Mouse (Mus musculus): Measurements from ENCODE around the gene Sox6.

DNA sequence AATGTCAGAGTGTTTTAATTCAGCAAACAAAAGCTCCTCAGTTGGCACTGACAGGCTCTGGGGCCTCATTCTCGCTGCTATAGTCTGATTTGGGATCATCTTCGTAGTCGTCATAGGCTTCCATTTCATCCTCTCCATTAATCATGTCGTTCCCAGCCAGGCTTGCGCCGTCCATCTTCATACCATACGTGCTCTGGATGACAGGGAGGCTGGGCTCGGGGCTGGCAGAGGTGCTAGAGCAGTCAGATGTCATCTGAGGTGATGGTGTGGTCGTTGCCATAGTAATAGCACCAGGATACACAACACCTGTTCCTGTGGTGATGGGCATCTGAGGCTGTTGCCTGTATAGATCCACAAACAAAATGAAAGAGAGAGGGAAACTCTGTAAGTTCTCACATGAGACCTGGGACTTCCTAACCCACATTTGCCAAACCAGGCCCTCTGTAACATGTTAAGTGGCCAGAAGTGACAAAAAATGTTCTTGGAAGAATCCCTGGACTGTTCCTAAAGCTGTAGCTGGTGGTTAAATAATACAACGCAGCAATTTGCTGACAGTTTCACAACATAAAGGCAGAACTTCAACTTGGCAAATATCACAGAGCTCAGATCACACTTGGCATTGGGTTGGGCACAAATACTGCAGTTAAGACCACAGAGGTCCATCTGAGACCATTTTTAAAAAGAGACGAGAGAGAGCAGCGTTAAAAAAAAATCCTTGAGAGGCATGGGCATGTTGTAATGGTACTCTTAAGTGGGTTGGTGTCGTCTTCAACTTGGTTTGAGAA is 561.5 kb downstream of the Sox6 start:
- TF ChIP-seq POLR2AphosphoS2 (IDR thresholded peaks at IDR 0.05; ENCODE audit: low read depth, low read length) (no peak), CTCF (conservative IDR thresholded peaks at IDR 0.05 in 1 of 2, IDR thresholded peaks at IDR 0.05 in 1 of 2; ENCODE audit: low read depth in 2 of 2, low read length in 2 of 2) (no peak), POLR2A (IDR thresholded peaks at IDR 0.05; ENCODE audit: low read depth, low read length) (no peak), MAZ (IDR thresholded peaks at IDR 0.05; ENCODE audit: low read depth, low read length) (no peak)
